Mouse (Mus musculus) adrenal gland, adult 8-10 months (tissue): Measurements from ENCODE around the gene Zfp14. TPM values are rescaled to one million over a fixed set of nuclear protein-coding genes. Genes with fewer than 3 reads are reported as not detected.

Source experiments
- DNase-seq: peaks from one replicate; pipeline ENCODE4 v3.0.0; 2022
- total RNA-seq, 4 experiments: library from RNA; stranded (reverse); gene quantifications; 2 replicates each; pipeline ENCODE4 v1.2.4; 2022

Gene Zfp14
- 1 to 10 TPM; 3.7 to 6.6 (median 4.9) TPM for total RNA-seq

DNA sequence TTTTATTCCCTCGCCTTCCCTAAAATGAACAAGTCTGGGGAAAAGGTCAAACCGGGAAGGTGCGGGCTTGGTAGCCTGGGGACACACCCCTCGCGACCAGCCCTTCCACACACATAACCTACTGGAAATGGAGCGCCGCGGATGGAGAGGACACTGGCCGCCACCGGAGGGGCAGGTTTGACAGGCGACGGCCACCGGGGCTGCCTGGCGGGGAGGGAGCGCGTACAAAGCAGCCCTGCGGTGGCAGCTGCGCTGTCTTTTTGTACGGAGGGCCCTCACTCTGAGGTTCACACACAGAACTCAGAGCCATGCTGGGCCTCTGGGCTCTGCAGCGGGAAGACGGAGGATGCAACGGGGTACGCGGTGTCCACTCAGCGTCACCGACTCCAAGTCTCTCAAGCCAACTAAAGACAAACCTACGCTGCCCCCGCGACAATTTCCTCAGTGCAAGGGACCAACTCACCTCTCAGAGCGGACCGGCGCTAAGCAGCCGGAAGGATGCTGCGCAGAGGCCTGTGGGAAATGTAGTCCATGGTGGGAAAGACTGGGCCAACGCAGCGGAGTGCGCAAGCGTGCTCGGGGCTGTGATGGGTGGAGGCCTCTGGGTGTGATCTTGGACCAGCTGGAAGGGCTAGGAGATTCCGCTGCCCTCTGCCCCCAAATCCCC is at the start of gene Zfp14:
TSS of gene Zfp14 (minus strand) at position 499 of the 667 bp plus-strand sequence.
- peak; percentile 83 for DNase-seq

DNA sequence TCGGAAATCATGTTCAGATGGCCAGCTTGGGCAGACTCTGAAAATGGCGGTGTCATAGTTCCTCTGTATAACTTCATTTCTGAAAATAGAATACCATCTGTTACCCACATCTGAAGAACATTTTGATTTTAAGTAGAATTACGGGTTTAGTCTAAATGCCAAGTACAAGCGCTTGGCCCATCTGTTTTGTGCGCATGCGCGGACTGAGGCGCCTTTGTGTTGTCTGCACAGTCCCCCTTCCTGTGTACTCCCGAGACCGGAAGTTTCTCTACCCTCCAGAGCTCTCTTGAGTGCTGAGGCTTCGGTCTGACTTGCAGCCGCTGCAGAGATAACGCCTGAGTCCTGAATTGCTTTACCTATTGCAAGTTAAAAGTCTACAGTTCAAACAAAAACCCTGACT is 48.1 kb upstream of the Zfp14 start:
- DNase-seq, result no peak

DNA sequence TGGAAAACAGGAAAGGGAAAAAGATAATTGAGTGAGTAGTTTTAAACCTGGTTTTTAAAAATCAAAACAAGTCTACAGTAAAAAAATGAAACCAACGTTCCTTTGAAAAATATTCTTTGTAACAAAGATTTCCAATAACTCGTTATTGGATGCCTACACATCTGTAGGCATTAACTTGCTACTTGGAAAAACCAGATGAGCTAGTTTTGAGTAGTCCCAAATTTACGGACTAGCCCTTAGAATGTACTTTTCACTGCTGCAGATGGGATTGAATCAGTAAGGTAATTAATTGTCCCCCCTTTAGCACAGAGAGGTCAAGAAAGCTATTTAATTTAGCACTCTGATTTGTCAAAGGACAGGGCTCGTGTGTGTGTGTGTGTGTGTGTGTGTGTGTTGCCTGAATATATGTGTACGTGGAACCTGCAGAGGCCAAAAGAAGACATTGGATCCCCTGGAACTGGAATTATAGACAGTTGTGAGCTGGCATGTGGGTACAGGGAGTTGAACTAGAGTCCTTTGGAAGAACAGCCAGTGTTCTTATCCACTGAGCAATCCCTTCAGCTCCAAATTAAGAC is 44.5 kb upstream of the Zfp14 start:
- DNase-seq, result no peak

- DNase-seq, result peak; percentile 87
Measured at GRCm38 (mm10) chr7:30094646-30095429, 43.7 kb upstream of the Zfp14 start, which contains the start of gene Zfp260. Gene Zfp260, plus strand, starts transcription at chr7:30094777.

DNA sequence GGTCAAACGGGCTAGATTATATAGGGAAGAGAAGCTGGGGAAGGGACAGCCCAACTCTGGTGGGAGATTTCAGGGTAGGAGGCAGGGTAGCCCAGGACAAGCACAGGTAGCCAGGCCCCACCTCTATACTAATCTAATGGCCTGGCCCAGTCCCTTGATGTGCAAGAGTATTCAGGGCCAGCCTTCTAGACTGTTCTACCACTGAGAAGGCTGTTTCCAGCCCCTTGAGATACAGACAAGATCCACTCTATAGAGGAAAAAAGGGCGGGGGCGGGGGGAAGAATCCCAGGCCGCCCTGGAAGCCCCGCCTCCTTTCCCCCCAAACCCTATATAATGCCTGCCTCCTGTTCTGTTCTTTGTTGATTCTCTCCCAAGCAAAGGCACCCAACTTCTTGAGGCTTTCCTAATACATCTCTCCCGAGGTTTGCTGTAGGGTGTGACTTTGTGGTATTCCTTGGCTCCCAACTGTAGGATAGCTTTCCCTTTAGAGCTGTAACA is 42.8 kb upstream of the Zfp14 start:
- DNase-seq, result no peak

- no peak for DNase-seq
Measured at GRCm38 (mm10) chr7:30092666-30093065, 41.5 kb upstream of the Zfp14 start.

DNA sequence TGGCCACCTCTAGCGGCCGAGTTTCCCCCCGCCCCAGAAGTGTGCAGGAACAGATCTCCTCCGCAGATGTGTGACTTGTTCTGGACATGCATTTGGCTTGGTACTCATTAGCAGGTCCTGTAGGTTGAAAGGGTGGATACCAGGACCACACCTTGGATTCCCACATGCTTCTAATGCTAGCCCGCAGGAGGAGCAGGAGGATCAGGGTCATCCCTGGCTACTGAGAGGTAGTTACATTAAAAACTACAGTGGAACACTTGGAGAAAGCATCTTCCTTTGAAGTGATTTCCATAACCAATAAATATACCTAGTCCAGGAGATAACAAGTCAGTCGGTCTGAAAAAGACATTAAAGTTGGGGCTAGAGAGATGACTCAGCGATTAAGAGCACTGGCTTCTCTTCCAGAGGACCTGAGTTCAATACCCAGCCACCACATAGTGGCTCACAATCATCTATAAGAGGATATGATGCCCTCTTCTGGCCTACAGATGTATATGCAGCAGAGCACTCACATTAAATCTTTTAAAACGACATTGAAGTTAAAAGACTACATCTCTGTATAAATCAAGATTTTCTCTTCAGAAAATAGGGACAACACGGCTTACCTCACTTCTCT is 39.9 kb upstream of the Zfp14 start:
- no peak for DNase-seq

- peak; percentile 96 for DNase-seq
Measured at GRCm38 (mm10) chr7:30090092-30090969, 39.2 kb upstream of the Zfp14 start, which contains the start of the genes Gm26920 and Zfp566. Gene Gm26920, minus strand, starts transcription at chr7:30090410. Gene Zfp566, minus strand, starts transcription at chr7:30090527.

DNA sequence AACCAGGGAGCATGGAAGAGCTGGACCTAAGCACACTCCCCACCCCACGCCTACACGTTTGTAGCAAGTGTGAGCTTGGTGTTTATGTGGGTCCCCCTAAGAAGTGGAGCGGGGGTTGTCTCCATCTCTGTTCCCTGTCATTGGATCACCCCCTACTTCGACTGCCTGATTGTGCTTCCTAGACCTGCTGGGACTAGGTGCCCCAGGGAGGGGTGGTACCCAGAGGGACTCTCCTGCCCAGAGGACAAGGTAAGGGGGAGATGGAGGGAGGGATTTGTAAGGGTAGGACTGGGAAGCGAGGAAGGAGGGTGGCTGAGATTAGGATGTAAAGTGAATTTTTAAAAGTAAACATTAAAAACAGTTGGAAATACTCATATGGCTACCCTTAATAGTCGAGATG is 38.2 kb upstream of the Zfp14 start:
- no peak for DNase-seq

GRCm38 (mm10) chr7:30086524-30086923 is 35.3 kb upstream of the Zfp14 start:
- no peak for DNase-seq

GRCm38 (mm10) chr7:30072146-30073028 is 21.2 kb upstream of the Zfp14 start, which contains the start of gene Zfp82:
Gene Zfp82, minus strand, starts transcription at chr7:30072900.
- peak; percentile 75 for DNase-seq

DNA sequence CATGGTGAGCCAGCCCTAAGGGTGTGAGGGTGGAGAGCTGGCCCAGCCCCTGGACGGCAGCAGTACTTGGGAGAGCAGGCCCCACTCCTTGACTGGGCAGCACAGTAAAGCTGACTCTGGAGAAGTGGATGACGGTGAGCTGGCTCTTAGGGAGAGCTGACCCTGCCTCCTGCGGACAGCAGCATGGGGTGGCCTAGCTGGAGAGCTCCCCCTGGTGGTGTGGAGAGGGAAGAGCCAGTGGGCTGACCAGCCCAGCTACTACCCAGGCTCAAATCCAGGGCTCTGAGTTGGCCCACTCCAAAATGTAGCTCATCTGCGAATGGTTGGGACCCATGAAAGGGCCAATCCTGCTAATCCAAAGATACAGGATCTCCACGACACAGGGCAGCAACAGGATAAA is 13.4 kb upstream of the Zfp14 start:
- no peak for DNase-seq

DNA sequence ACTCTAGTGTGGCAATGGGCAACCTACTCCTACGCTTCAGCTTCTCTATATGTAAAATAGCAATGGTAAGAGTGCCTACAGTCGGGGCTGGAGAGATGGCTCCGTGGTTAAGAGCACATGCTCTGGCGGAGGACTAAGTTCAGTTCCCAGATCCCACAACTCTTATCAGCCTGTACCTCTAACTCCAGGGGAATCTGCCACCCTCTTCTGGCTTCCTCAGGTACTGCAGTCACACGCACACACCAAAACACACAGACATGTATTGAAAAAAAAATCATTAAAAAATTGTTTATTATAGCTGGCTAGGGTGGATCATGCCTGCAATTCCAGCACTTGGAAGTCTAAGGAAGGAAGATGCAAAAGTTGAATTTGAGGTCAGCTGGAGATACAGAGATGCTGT is 11.3 kb upstream of the Zfp14 start:
- DNase-seq, result no peak

- no peak for DNase-seq
Measured at GRCm38 (mm10) chr7:30060341-30060740, 9.2 kb upstream of the Zfp14 start.

- no peak for DNase-seq
Measured at GRCm38 (mm10) chr7:30053591-30053990, 2.4 kb upstream of the Zfp14 start.

GRCm38 (mm10) chr7:30048126-30048525 is 3.1 kb downstream of the Zfp14 start:
- DNase-seq, result no peak

GRCm38 (mm10) chr7:30044354-30044753 is 6.8 kb downstream of the Zfp14 start:
- DNase-seq, result no peak

DNA sequence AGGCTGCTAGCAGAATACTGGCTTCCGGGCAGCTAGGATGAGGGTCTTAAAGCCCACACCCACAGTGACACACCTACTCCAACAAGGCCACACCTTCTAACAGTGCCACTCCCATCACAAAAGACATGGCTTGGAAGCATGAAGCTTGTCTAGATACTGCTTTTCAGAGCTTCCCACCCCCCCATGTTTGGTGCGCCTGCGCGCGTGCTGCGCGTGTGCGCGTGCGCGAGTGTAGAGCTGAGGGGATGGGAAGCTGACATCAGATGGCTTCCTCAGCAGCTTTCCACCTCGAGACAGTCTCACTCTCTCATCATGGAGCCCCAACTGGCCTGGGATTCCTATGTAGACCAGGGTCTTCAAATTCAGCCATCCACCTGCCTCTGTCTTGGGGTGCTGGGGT is 16.8 kb downstream of the Zfp14 start:
- no peak for DNase-seq

- DNase-seq, result no peak
Measured at GRCm38 (mm10) chr7:30031379-30031778, 19.8 kb downstream of the Zfp14 start.

GRCm38 (mm10) chr7:30030677-30031076 is 20.5 kb downstream of the Zfp14 start:
- peak; percentile 12 for DNase-seq

- DNase-seq, result no peak
Measured at GRCm38 (mm10) chr7:30028572-30028971, 22.6 kb downstream of the Zfp14 start.
